Mouse (Mus musculus) liver, embryonic 14.5 days (tissue): ENCODE data around the gene Acat2.

Experiments
- CTCF ChIP-seq: IDR thresholded peaks from 2 replicates; pipeline ENCODE4 v1.5.1; 2016; ENCODE audit warnings: antibody characterized with exemption, low read depth, control low read depth
- EP300 ChIP-seq: IDR thresholded peaks from 2 replicates; pipeline ENCODE4 v1.6.1; 2016; ENCODE audit warnings: antibody characterized with exemption, low read depth

- TF ChIP-seq CTCF (no peak), EP300 (no peak)
Observed at GRCm38 (mm10) chr17:12963476-12963875, 2.9 kb upstream of the Acat2 start.
